Mouse (Mus musculus) limb, embryonic 10.5 days (tissue): ENCODE measurements around the gene Xylt1. TPM values are rescaled to one million over a fixed set of nuclear protein-coding genes. Genes with fewer than 3 reads are reported as not detected.

ENCODE experiments used
- DNase-seq: peaks from one replicate; pipeline ENCODE4 v3.0.0-alpha.2; 2017; ENCODE audit warnings: low spot score
- H3K27ac ChIP-seq: fragments of 300-500 bp; sonication (generic); 2 replicates; pipeline ENCODE4 v1.5.1; 2016; ENCODE audit warnings: mild to moderate bottlenecking
- H3K27me3 ChIP-seq: fragments of 300-500 bp; sonication (generic); 2 replicates; pipeline ENCODE4 v1.6.1; 2016; ENCODE audit warnings: low read depth, mild to moderate bottlenecking; ENCODE audit not compliant: poor library complexity, severe bottlenecking
- H3K36me3 ChIP-seq: fragments of 300-500 bp; sonication (generic); 2 replicates; pipeline ENCODE4 v1.6.1; 2016; ENCODE audit warnings: mild to moderate bottlenecking, moderate library complexity
- H3K4me1 ChIP-seq: fragments of 300-500 bp; sonication (generic); 2 replicates; pipeline ENCODE4 v1.6.1; 2016
- H3K4me3 ChIP-seq: fragments of 300-500 bp; sonication (generic); 2 replicates; pipeline ENCODE4 v1.5.1; 2016; ENCODE audit warnings: mild to moderate bottlenecking, moderate library complexity
- H3K9me3 ChIP-seq: fragments of 300-500 bp; sonication (generic); replicated peaks from 2 replicates; pipeline ENCODE4 v1.6.1; 2016; ENCODE audit warnings: mild to moderate bottlenecking
- WGBS: fragments of 180-500 bp; shearing (Covaris S2); methylation state at CpG from one replicate; pipeline ENCODE4 v1.1.7; 2016; 5-methylcytosine and 5-hydroxymethylcytosine counted together
- polyA plus RNA-seq: library from polyadenylated mRNA; unstranded; fragments of >200 nt; fragmentation: Nextera tagmentation; extraction: Ambion mirVana; gene quantifications from 2 replicates; pipeline ENCODE4 v1.2.1, GENCODE M21; 2016

The Xylt1 gene
- polyA plus RNA-seq, 1 experiment from 2014 or later, result 0.91 TPM

- Histone ChIP-seq H3K27ac (no peak overlapping the region), H3K9me3 (no peaks in the 10 kb centered on the region), H3K4me3 (no peak overlapping the region), H3K27me3 (no peaks in the 10 kb centered on the region), H3K36me3 (no peaks in the 10 kb centered on the region), H3K4me1 (peaks cover 23% of the 10 kb centered on the region)
- no peak for DNase-seq
- 96% methylated on average over 5 of the region's 5 CpGs for WGBS
Observed at GRCm38 (mm10) chr7:117525678-117526077, 144.9 kb downstream of the Xylt1 start.

DNA sequence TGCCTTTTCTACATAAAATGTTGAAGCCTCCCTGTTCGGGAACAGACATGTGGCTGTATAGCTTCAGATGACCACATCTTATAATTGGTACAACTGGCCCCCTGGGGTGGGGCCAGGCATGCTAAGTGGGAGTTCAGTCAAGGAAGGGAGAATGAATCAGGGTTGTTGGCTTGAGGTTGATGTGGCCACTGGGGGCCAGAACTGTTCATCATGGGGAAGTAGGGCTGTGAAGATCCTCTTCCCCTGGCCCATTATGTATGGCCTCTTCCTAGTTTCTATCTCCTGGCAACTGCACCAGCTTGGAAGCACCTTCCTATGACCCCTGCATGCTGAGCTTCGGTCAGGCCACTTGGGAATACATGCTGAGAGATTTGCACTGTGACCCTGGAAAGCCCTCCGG, 145.8 kb downstream of the Xylt1 start:
- 91% methylated on average over 3 of the region's 3 CpGs for WGBS
- Histone ChIP-seq H3K4me1 (peaks cover 23% of the 10 kb centered on the region), H3K36me3 (no peaks in the 10 kb centered on the region), H3K9me3 (no peaks in the 10 kb centered on the region), H3K27me3 (no peaks in the 10 kb centered on the region), H3K4me3 (no peak overlapping the region), H3K27ac (no peak overlapping the region)
- DNase-seq, result no peak

DNA sequence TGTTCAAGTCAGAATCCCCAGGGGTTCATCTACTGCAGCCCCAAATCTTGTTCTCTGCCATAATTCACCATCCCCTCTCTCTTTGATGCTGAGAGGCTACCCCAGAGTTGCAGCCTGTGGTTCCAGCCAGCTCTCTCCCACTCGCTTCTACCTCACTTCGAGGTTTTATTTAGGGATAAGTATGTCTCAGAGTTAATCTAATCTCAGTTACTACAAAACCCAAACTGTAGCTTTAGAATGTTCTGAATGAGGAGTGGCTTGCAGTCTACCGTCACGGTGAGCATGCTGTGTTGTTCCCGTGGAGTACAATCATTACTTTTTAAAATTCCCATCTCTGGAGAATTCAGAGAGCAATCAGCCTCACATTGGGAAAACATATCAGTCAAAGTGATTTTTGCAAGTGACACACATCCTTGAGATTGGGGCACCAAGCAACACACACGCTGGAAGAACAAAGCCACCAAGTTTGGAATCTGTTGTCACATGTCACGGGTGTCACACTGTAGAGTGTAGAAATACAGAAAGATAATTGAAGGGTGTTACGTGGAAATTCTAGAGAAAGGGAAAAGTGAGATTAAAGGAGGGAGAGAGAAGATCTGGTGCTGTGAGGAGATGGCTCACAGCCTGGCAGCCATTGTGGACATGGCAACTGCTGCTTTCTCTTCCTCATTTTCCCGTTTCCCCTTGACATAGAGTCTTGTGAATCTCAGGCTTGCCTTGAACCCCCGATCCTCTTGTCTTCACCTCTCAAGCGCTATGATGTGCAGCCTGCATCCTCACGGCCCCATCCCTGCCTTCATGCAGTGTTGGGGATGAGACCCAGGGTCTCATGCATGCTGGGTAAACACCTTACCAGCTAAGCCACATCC, 149.2 kb downstream of the Xylt1 start:
- no peaks in the 10 kb centered on the region for H3K36me3 ChIP-seq
- 88% methylated on average over 12 of the region's 12 CpGs for WGBS
- no peak overlapping the region for H3K4me3 ChIP-seq
- no peaks in the 10 kb centered on the region for H3K9me3 ChIP-seq
- peaks cover 12% of the 10 kb centered on the region for H3K4me1 ChIP-seq
- DNase-seq, result no peak
- no peaks in the 10 kb centered on the region for H3K27me3 ChIP-seq
- no peak overlapping the region for H3K27ac ChIP-seq

GRCm38 (mm10) chr7:117532651-117533050, 151.9 kb downstream of the Xylt1 start:
- 50% methylated on average over 3 of the region's 3 CpGs for WGBS
- Histone ChIP-seq H3K4me3 (no peak overlapping the region), H3K4me1 (peaks cover 12% of the 10 kb centered on the region), H3K9me3 (no peaks in the 10 kb centered on the region), H3K27me3 (no peaks in the 10 kb centered on the region), H3K36me3 (no peaks in the 10 kb centered on the region), H3K27ac (no peak overlapping the region)
- DNase-seq, result no peak

GRCm38 (mm10) chr7:117533164-117533563, 152.4 kb downstream of the Xylt1 start:
- no peak overlapping the region for H3K27ac ChIP-seq
- no peak for DNase-seq

GRCm38 (mm10) chr7:117539931-117540330, 159.2 kb downstream of the Xylt1 start:
- Histone ChIP-seq H3K4me3 (no peak overlapping the region), H3K9me3 (no peaks in the 10 kb centered on the region), H3K27ac (peak overlapping the region; percentile 46; the same call in 1 of the 2 replicates), H3K36me3 (no peaks in the 10 kb centered on the region), H3K27me3 (no peaks in the 10 kb centered on the region), H3K4me1 (peaks cover 43% of the 10 kb centered on the region)
- DNase-seq, result no peak
- WGBS, result 73% methylated on average over 5 of the region's 5 CpGs

More at GRCm38 (mm10) chr7:117533164-117533563, 152.4 kb downstream of the Xylt1 start:
- H3K36me3 ChIP-seq, result no peaks in the 10 kb centered on the region
- no peak overlapping the region for H3K4me3 ChIP-seq
- H3K27me3 ChIP-seq, result no peaks in the 10 kb centered on the region
- peaks cover 17% of the 10 kb centered on the region for H3K4me1 ChIP-seq
- 52% methylated on average over 5 of the region's 5 CpGs for WGBS
- no peaks in the 10 kb centered on the region for H3K9me3 ChIP-seq

DNA sequence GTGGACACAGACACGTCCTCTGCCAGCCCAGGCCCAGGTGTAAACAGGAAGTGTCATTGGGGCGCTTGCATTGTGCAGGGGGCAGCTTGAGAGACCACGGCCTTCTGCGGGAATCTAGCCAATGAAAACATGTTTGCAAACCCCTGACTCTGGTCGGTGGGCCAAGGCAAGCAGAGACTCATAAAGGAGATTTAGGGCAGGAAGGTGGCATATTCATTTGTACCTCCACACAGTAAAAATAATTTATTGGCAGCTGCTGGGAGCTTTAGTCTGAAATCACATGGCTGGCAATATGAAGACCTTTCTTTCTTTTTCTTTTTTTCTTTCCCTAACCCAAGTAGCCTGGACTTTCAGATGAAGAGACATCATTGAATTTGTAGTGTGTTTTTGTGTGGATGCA, 159.6 kb downstream of the Xylt1 start:
- DNase-seq, result no peak
- peak overlapping the region; percentile 46; the same call in 1 of the 2 replicates for H3K27ac ChIP-seq
- H3K9me3 ChIP-seq, result no peaks in the 10 kb centered on the region
- WGBS, result 31% methylated on average over 5 of the region's 5 CpGs
- H3K27me3 ChIP-seq, result no peaks in the 10 kb centered on the region
- H3K4me1 ChIP-seq, result peaks cover 43% of the 10 kb centered on the region
- no peaks in the 10 kb centered on the region for H3K36me3 ChIP-seq
- no peak overlapping the region for H3K4me3 ChIP-seq

GRCm38 (mm10) chr7:117541056-117541455, 160.3 kb downstream of the Xylt1 start:
- H3K36me3 ChIP-seq, result no peaks in the 10 kb centered on the region
- WGBS, result 14% methylated on average over 1 of the region's 1 CpGs
- H3K4me1 ChIP-seq, result peaks cover 43% of the 10 kb centered on the region
- no peaks in the 10 kb centered on the region for H3K9me3 ChIP-seq
- H3K4me3 ChIP-seq, result no peak overlapping the region
- DNase-seq, result no peak
- H3K27ac ChIP-seq, result no peak overlapping the region
- no peaks in the 10 kb centered on the region for H3K27me3 ChIP-seq

- Histone ChIP-seq H3K27me3 (no peaks in the 10 kb centered on the region), H3K36me3 (no peaks in the 10 kb centered on the region), H3K9me3 (no peaks in the 10 kb centered on the region), H3K4me3 (no peak overlapping the region), H3K4me1 (peaks cover 43% of the 10 kb centered on the region), H3K27ac (no peak overlapping the region)
- DNase-seq, result no peak
- 65% methylated on average over 3 of the region's 3 CpGs for WGBS
Observed at GRCm38 (mm10) chr7:117541681-117542080, 160.9 kb downstream of the Xylt1 start.

DNA sequence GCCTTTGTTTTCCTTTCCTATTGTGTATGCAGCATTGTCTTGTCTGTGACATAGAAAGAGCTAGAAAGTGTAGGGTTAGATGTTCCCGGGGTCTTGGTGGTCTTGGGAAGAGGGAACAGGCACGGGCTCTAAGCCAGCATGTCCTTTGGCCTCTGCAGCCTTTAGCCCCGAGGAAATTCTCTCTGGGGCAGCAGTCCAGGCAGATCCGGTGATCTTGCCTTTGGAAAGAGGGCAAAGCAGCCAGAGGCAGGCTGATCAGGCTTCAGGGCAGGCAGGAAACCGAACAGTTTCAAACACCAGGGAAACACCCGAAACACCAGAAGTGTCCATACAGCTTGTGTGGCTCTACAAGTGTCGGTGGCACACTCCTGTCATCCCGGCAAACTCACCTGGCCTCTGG, 162.3 kb downstream of the Xylt1 start:
- H3K9me3 ChIP-seq, result no peaks in the 10 kb centered on the region
- no peaks in the 10 kb centered on the region for H3K27me3 ChIP-seq
- H3K4me3 ChIP-seq, result no peak overlapping the region
- no peaks in the 10 kb centered on the region for H3K36me3 ChIP-seq
- WGBS, result 76% methylated on average over 8 of the region's 8 CpGs
- H3K4me1 ChIP-seq, result peaks cover 40% of the 10 kb centered on the region
- no peak for DNase-seq
- H3K27ac ChIP-seq, result 0 out of 2 replicates have a peak overlapping the region, but pooled peaks have one; percentile 25

GRCm38 (mm10) chr7:117544126-117544525, 163.3 kb downstream of the Xylt1 start:
- Histone ChIP-seq H3K27ac (no peak overlapping the region), H3K36me3 (no peaks in the 10 kb centered on the region), H3K4me1 (peaks cover 33% of the 10 kb centered on the region), H3K27me3 (no peaks in the 10 kb centered on the region), H3K4me3 (no peak overlapping the region), H3K9me3 (no peaks in the 10 kb centered on the region)
- 16% methylated on average over 2 of the region's 2 CpGs for WGBS
- no peak for DNase-seq

- H3K4me1 ChIP-seq, result peaks cover 22% of the 10 kb centered on the region
- H3K9me3 ChIP-seq, result no peaks in the 10 kb centered on the region
- no peaks in the 10 kb centered on the region for H3K27me3 ChIP-seq
- H3K36me3 ChIP-seq, result no peaks in the 10 kb centered on the region
- WGBS, result 91% methylated on average over 8 of the region's 8 CpGs
- no peak for DNase-seq
- H3K27ac ChIP-seq, result no peak overlapping the region
- no peak overlapping the region for H3K4me3 ChIP-seq
Observed at GRCm38 (mm10) chr7:117548301-117548700, 167.5 kb downstream of the Xylt1 start.

GRCm38 (mm10) chr7:117550916-117551549, 170.3 kb downstream of the Xylt1 start:
- no peak for DNase-seq
- H3K4me1 ChIP-seq, result peaks cover 29% of the 10 kb centered on the region
- H3K27me3 ChIP-seq, result no peaks in the 10 kb centered on the region
- H3K27ac ChIP-seq, result 0 out of 2 replicates have a peak overlapping the region, but pooled peaks have one; percentile 6
- H3K4me3 ChIP-seq, result no peak overlapping the region
- 70% methylated on average over 16 of the region's 16 CpGs for WGBS
- no peaks in the 10 kb centered on the region for H3K36me3 ChIP-seq
- H3K9me3 ChIP-seq, result no peaks in the 10 kb centered on the region
